Mouse (Mus musculus) left cerebral cortex, postnatal 10 days (tissue): ENCODE results near the gene Mixl1. TPM values are rescaled to one million over a fixed set of nuclear protein-coding genes. Genes with fewer than 3 reads are reported as not detected.
A peak's percentile ranks its signal among the peaks of the same experiment; 100 is the strongest.

Experiments used
- DNase-seq, 2 experiments: peaks; one replicate each; pipeline ENCODE4 v3.0.0; 2021 to 2022; ENCODE audit warnings: low spot score in 2 of 2, mixed read lengths in 1 of 2; ENCODE audit errors: extremely low spot score in 1 of 2
- intact Hi-C: fragments of 180-260 bp; cut with DNase I; formaldehyde crosslinking; loops from one replicate; pipeline ENCODE4 v1.15.1; 2025
- total RNA-seq, 2 experiments: library from RNA; stranded (reverse); gene quantifications; 2 replicates each; pipeline ENCODE4 v1.2.3; 2021

The Mixl1 gene
- total RNA-seq, result not detected

DNA sequence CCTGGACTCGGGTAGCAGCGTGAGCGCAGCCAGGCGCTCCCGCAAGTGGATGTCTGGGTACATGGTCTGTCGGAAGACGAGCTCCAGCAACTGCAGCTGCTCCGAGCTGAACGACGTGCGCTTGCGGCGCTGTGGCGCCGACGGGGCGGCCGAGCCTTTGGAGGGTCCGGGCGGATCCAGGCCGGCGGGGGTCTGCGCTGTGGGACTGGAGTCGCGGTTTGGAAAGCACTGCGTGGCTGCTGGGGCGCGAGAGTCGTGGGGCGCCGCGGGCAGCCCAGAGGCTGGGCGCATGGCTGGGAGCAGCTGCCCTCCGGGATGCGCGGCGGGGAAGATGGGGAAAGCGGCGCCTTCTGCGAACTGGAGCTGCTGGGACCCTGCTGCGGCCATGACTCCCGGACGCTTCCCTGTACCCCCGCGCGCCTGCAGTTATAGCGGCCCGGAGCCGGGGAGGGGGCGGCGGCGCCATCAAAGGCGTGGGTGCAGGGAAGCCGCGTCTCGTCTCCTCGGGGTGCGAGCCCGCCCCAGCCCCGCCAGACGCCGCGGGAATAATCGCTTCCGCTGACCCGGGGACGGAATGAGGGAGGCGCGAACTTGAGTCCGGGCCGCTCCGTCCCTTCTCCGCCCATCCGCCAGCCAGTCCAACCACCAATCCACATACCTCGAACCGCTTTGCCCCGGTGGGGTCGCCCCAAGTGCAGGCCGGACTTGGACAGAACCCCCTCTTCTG is at the start of gene Mixl1:
TSS of gene Mixl1 (minus strand) at position 409 of the 727 bp plus-strand sequence.
- intact Hi-C loops, result no loop called here
- peak in 1 of 2 experiments; percentile 34 for DNase-seq

DNA sequence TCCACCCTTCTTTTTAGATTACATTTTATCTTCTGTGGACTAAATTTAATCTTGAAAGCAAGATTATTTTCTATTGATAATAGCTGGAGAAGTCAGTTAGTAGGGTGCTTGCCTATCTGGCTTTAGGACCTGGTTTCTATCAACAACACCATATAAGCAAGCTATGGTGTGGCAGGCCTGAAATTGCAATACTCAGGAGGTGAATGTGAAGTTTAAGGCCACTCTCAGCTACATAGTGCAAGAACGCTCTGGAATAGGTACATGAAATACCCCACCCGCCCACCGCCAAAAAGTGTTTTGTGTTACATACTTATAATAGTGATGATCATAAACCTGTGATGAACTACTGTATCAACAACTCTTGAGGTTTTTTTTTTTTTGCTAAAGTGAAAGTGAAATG is 32.4 kb upstream of the Mixl1 start:
- intact Hi-C loops, result no loop called here
- DNase-seq, result no peak

- peak in 1 of 2 experiments; percentile 64 for DNase-seq
- intact Hi-C loops, result no loop called here
Measured at GRCm38 (mm10) chr1:180726183-180726582, 29.3 kb upstream of the Mixl1 start.

DNA sequence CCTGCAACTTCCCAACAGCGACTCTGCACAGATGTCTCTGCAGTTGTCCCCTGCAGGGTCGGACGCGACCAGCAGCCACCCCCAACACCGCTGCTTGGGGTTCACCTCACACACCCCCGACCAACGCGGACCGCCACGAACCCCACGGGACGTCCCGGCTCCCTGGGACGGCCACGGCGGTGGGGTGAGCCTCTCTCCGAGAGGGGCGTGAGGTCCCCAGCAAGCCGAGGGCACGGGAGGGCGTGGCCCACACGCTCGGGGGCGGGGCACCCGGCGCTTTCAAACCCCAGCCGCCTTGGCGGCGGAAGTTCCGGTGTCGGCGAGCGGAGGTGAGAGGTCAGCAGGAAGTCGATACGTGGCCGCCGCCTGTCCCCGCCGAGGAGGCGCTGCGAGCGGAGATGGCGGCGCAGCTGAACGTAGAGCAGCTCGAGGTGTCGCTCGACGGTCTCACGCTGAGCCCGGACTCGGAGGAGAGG is 28.9 kb upstream of the Mixl1 start, which contains the start of gene Acbd3:
TSS of gene Acbd3 (plus strand) at position 340 of the 476 bp plus-strand sequence.
- intact Hi-C loops, result no loop called here
- peak; percentile 88 to 95 for DNase-seq

DNA sequence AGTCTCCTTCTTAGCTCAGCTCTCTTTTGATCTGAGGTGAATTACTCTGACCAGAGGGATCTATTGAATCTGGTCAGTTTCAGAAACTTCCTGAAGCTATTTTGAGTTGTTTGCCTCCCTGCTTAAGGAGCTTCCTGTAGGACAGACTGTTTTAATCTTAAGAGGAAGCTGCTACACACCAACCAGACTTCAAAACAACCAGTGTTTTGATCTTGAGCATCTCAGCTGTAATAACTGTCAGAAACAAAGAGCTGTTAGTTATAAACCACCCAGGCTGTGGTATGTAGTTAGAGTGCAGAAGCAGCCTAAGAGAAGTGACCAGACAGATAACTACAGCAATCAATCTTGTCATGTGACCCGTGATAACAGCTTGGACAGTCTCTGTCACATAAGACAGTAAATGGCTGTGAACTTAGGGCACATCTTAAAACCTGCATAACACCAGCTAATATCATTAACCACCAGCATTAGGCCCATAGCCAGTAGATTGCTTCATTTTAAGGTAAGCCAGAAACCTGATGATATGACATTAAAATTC is 26.9 kb upstream of the Mixl1 start:
- intact Hi-C loops, result loop anchor here (5.0 kb wide), 1 partner anchor 39 kb away; no protein-coding TSS in a partner anchor
- no peak for DNase-seq

- intact Hi-C loops, result loop anchor here (5.0 kb wide), 1 partner anchor 40 kb away; no protein-coding TSS in a partner anchor
- no peak for DNase-seq
Measured at GRCm38 (mm10) chr1:180722608-180723007, 25.8 kb upstream of the Mixl1 start.

DNA sequence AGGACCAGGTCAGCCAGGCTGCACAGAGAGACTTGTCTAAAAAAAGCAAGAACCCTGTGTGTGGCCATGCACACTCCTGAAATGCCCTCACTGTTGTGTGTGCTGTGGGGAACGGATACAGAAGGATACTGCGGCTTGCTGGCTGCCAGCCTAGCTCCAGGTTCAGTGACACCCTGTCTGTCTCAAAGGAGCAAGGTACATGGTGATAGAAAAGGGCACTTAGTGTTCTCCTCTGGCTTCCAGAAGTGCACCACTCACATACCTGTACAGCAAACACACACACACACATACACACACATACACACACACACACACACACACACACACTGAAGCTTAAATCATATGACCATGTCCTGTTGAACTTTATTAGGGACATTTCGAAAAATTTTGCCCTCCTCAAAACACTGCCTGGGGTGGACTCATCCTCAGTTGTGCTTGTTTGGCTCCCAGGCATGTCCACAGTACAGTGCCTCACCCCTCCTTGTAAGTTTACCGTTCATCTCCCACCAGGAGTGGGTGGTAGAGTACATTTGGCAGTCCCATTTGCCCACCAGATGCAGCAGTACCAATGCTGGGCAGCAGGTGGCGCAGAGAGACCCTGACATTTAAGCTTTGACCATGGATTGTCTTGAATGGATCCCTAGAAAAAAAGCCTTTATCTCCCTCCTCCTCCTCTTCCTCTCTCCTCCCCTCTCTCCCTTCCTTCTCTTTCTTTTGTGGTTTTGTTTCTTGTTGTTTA is 23.3 kb upstream of the Mixl1 start:
- intact Hi-C loops, result loop anchor here (5.0 kb wide), 1 partner anchor 42 kb away; no protein-coding TSS in a partner anchor
- DNase-seq, result peak; percentile 42 to 80

- intact Hi-C loops, result no loop called here
- no peak for DNase-seq
Measured at GRCm38 (mm10) chr1:180719483-180719882, 22.6 kb upstream of the Mixl1 start.

GRCm38 (mm10) chr1:180718756-180719155 is 21.9 kb upstream of the Mixl1 start:
- intact Hi-C loops, result no loop called here
- DNase-seq, result no peak

DNA sequence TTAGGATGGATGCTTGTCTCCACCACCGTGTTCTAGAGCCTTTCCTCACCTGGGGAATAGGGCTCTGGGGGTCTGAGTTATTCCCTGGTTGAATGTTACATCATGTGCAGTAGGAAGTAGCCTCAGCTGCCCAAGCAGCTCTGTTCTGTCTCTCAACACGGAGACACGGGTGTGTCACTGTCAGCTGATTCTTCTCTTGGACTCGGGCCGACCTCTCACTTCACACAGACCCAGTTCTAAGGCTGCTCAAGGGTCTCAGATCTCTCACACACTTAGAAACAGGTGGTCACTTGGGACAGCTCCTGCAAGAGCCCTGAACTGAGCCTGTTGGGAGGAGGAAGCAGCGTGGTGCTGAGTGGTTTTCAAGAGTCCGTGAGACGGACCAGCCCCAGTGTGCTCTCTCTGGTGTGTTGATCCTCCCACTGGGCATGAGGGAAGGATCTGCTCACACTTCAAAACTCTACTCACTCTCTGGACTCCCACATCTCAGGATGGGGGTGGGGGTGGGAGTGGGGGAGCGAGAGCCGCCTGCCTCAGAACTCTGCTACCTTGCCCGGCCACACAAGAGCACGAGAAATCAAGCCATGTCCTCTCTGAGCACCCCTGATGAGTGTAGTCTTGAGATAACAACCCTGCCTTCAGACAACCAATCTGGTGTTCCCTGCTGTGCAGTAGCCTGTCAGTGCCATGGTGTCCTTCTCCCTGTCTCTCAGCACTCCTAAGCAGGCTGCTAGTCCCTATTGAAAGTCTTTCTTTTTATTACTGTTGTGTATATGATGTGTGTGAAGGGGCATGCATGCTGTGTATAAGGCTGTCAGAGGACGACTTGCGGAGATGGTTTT is 12.3 kb upstream of the Mixl1 start:
- intact Hi-C loops, result no loop called here
- no peak for DNase-seq

DNA sequence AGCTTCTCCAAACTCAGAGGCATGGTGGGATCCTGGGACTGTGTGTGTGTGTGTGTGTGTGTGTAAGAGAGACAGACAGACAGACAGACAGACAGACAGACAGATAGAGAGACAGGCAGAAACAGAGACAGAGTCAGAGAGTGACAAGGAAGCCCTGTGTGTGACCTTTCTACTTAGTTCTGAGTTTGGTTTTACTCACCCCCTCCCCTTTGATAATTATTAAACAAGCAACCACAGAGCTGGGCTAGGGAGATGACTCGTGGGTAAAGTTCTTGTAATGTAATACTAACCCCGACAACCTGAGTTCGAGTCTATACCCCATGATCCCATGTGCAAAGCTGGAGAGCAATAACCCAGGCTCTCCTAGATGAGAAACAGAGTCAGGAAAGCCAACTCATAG is 11.0 kb upstream of the Mixl1 start:
- DNase-seq, result no peak
- intact Hi-C loops, result no loop called here

- no peak for DNase-seq
Measured at GRCm38 (mm10) chr1:180707368-180707767, 10.5 kb upstream of the Mixl1 start.

DNA sequence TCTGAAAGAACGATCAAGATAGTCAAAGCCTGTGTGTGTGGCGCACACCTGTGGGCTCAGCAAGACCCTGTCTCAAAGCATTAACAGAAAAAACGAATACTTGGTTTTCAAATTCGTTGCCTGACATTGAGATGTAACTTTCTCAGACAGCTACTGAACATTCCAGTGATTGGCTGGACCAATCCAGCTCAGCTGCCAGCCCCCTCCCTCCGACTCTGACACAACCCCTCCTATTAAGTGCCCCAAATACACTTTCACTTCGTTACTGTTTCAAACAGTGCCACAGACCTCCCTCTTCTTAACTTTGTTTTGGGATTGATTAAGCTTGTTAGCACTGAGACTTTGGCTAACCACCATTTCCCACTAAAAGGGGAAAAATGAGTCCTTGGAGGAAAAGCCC is 6.6 kb upstream of the Mixl1 start:
- intact Hi-C loops, result no loop called here
- DNase-seq, result no peak

More at GRCm38 (mm10) chr1:180707368-180707767, 10.5 kb upstream of the Mixl1 start:
- intact Hi-C loops, result no loop called here

- intact Hi-C loops, result no loop called here
- DNase-seq, result no peak
Measured at GRCm38 (mm10) chr1:180698063-180698462, 1.2 kb upstream of the Mixl1 start.

- intact Hi-C loops, result no loop called here
- DNase-seq, result no peak
Measured at GRCm38 (mm10) chr1:180691284-180691683, 5.5 kb downstream of the Mixl1 start.
